Mouse (Mus musculus) liver, embryonic 16.5 days (tissue): ENCODE measurements around the gene Pramef25. TPM values are rescaled to one million over a fixed set of nuclear protein-coding genes. Genes with fewer than 3 reads are reported as not detected.

Source experiments
- polyA plus RNA-seq: library from polyadenylated mRNA; unstranded; fragments of >200 nt; fragmentation: Nextera tagmentation; extraction: Ambion mirVana; gene quantifications from 2 replicates; pipeline ENCODE4 v1.2.1, GENCODE M21; 2015

Pramef25 gene
- polyA plus RNA-seq, 1 experiment from 2014 or later = not detected

Other genes with a start within 250 kb of the Pramef25 start
- gene Gm13089, start 248.3 kb downstream of the Pramef25 start, polyA plus RNA-seq = not detected in 2 replicates
- not detected in 2 replicates for gene Gm13078, start 231.6 kb downstream of the Pramef25 start, polyA plus RNA-seq
- gene Gm13023, start 161.7 kb downstream of the Pramef25 start, polyA plus RNA-seq = not detected in 2 replicates
- gene Gm13084, start 134.9 kb downstream of the Pramef25 start, polyA plus RNA-seq = not detected in 2 replicates
- not detected in 2 replicates for gene Gm13103, start 104.5 kb downstream of the Pramef25 start, polyA plus RNA-seq
- gene Pramef6, start 50.6 kb downstream of the Pramef25 start, polyA plus RNA-seq = not detected in 2 replicates
- not detected in 2 replicates for gene Gm13101, start 15.9 kb upstream of the Pramef25 start, polyA plus RNA-seq
- not detected in 2 replicates for gene Pramef17, start 43.4 kb upstream of the Pramef25 start, polyA plus RNA-seq
- not detected in 2 replicates for gene Pramel4, start 108.1 kb upstream of the Pramef25 start, polyA plus RNA-seq
- gene Gm13102, start 155.5 kb upstream of the Pramef25 start, polyA plus RNA-seq = not detected in 2 replicates
- gene Oog3, start 211.6 kb upstream of the Pramef25 start, polyA plus RNA-seq = not detected in 2 replicates
- gene Oog2, start 239.7 kb upstream of the Pramef25 start, polyA plus RNA-seq = not detected in 2 replicates